Mouse (Mus musculus): ENCODE measurements around the gene Galk2. TPM values are rescaled to one million over a fixed set of nuclear protein-coding genes. Genes with fewer than 3 reads are reported as not detected.
A peak's percentile ranks its signal among the peaks of the same experiment; 100 is the strongest.

Galk2 gene
- total RNA-seq, 2 experiments from 2014 or later, result 11.0 to 11.8 TPM

DNA sequence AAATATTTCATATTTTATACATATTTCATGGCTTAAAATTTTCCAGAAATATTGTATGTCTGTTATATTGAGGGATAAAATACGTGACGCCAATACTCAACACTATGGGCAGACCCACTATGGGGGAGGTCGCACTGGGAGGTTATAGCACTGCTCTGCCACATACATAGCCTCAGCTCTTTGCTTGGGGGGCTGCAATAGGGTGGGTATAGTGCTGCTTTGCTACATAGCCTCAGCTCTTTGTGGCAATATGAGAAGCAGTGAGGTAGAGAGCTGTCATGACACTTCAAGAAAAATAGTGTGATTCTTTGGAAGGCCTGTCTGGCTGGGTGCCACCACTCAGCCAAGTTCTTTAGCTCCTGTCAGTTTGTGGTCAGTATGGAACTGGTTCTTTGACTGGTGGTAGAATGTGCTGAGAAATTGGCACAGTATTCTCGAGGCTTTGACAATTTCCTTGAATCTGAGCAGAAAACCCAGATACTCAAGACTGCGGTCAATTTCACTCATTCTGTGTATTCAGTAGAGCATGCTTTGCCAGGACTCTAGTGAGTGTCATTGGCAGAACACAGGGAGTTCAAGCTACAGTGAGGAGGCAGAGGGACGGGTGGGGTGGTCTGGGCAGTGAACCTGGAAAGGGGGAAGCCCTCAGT, 80.2 kb downstream of the Galk2 start:
- intact Hi-C loops (cut with DNase I), result no loop called here
- no peak for DNase-seq

DNA sequence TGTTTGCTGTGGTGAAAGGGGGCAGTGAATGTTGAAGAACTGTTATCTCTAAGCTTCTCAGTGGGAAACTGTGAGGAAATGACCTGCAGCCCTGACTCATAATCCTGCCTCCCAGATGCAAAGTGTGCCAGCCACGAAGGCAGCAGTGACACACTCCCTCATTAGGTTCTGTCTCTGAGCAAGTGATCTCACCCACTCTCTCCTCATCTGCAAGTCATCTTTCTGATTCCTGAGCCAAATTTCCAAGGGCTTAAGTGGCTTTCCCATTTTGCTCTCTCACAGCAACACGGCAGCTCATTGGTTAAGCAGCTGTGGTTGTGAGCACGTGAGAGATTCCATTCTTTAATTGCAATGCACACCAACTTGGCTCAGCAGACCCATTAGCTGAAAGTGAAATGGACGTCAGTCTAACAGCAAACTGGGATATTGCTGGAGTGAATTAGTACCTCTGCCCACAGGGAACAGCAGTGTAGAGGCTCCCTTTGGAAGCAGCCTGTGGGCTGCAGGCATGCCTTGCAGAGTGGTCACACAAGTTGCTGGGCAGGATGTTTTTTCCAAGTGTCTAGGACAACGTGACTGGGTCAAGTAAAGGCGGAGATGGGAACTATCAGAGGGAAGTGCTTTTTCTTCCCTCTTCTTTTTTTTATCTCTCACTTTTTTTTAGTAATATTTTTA, 82.3 kb downstream of the Galk2 start:
- intact Hi-C loops (cut with DNase I), result no loop called here
- DNase-seq, result no peak

DNA sequence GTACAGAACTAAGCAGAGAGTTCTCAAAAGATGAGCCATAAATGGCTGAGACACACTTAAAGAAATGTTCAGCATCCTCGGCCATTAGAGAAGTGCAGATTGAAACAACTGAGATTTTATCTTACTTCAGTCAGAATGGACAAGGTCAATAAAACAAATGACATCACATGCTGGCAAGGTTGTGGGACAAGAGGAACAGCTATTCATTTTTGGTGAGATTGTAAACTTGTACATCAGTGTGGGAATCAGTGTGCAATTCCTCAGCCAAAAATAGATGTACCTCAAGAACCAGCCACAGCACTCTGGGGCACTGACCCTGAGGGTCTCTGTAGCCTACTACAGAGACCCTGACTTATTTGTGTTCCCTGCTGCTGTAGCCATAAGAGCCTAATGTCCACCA, 84.4 kb downstream of the Galk2 start:
- no peak for DNase-seq
- intact Hi-C loops (cut with DNase I), result no loop called here

DNA sequence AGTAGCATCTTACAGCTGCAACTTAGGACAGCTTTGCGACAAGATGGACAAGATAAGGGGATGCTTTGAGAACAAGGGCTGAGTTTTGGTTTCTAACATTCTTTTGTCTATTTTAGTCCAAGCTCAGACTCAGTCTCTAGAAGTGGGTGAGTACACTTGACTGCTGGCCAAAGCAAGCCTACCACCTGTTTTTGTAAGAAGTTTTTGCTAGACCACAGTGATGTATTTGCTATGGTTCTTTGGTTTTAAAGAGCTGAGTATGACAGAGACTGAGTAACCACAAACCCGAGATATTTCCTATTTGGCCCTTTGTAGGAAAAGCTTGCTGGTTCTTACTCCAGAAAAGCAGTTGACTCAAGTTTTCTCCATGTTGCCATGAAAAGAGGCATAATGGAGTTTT, 89.3 kb downstream of the Galk2 start:
- intact Hi-C loops (cut with DNase I), result no loop called here
- no peak for DNase-seq

DNA sequence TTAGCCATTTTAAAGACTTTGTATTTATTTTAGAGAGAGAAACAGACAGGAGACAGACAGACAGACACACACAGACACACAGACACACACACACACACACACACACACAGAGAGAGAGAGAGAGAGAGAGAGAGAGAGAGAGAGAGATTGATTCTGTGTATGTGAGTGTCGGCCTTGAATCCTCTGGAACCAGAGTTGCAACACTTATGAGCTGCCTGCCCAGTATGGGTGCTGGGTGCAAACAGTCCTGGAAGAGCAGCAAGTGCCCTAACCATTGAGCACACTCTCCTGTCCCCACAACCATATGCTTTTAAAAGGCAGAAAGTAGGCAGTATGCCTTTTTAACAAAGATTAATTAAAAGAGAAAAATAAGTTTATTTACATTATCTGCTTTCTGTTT, 109.9 kb downstream of the Galk2 start:
- DNase-seq, result no peak
- intact Hi-C loops (cut with DNase I), result no loop called here

DNA sequence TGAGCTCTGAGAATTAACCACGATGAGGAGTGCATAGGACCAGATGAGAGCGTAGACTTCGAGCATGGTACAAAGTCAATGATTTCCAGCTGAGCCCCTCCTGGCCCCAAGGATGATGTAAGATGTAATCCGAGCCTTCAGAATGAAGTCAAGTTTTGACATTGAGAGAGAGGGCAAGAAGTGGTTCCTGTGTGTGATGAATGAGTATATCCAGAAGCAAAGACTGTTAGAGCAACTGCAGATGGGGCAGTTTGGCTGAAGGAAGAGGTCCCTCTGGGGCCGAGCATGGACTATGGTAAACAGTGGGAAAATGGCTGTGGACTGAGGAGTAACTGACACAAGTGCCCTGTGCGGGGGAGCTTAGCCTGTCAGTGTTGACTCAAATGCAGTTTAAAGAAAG, 114.3 kb downstream of the Galk2 start:
- intact Hi-C loops (cut with DNase I), result no loop called here
- no peak for DNase-seq

DNA sequence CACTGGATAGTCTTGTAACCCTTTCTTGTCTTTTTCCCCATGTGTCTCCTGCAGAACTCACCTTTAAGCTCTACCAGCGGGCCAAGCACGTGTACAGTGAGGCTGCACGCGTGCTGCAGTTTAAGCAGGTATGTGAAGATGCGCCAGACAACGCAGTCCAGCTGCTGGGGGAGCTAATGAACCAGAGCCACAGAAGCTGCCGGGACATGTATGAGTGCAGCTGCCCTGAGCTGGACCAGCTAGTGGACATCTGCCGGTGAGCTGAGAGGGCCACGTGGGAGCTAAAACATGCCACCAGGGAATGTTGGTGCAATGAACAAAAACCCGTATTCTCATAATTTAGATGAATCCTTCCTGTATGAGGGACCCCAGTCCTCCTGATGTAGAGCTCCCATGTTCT, 116.3 kb downstream of the Galk2 start:
- no peak for DNase-seq
- intact Hi-C loops (cut with DNase I), result no loop called here

DNA sequence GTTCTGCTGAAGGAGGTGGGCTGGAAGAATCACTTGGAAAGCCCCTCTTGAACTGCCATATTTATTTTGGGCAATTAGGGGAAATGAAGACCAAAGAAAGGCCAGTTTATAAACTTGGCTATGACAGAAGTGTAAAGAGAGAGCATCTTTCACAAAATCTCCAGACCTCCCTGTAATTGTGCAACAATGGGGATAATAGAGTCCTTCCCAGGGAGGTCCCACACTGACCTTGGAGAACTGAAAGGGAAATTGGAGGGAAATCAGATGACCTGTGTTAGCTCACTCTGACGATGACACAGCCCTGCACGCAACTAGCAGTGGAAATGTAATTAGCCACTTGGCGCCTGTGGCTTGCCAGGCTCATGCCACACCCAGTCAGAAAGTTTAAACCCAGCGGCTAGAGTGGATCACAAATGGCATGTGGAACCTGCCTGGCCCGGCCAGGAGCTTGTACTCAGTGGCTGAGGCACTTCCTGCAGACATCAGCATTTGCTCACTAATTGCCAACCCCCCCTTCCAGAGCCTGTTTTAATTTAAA, 117.0 kb downstream of the Galk2 start:
- DNase-seq, result no peak
- intact Hi-C loops (cut with DNase I), result no loop called here

DNA sequence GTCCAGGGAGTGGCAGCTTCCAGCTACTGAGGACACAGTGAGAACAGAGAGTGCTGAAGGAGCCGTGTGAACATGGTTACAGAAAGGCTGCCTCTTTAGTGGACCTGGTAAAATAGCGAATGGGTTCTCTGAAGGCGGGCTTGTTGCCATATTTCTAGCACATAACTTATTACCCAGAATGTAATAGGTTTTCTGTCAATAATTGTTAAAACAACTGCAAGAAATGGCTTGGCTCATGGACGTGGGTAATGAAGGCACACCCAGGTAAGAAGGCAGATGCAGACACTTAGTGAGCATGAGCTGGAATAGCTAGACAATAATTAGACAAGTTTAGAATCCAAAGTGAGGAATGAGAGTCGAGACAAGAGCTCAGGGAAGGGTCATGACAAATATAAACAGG, 143.4 kb downstream of the Galk2 start:
- no peak for DNase-seq
- intact Hi-C loops (cut with DNase I), result no loop called here

DNA sequence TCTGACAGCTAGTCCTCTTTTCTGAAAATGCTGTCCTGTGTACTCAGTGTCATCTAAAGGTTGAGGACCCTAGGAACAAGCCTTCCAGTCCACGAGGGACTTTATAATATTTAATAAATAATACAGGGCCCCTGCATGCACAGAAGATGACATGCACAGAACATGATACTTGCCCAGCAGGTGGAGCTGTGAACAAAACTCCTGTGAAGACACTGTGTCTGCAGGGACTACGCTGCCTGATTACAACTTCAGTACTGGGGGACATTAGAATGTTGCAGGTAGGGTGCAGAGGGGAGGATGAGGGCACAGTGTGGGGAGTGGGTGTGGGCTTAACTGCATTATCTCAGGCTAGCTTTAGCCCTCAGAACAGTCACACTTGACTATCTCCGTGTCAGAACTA, 147.2 kb downstream of the Galk2 start:
- intact Hi-C loops (cut with DNase I), result loop anchor here (1.0 to 5.0 kb wide), 4 partner anchors 241 to 516 kb away; no protein-coding TSS in a partner anchor

DNA sequence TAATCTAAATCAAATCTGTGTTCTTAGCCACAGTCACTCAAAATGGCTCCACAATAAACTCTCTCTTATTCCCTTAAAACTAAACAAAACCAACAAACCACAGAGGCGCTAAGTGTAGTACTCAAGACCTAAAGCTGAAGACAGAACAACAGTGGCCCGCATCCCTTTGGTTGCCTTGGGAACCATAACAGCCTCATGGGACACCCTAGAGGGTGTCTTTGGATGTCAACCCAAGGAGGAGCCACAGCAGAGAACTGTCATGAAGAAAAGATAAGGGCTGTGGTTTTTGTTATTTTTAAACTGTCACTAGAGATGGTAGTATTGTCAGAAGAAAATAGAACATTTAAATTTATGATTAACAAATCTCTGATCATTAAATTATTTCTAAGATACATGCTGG, 147.8 kb downstream of the Galk2 start:
- intact Hi-C loops (cut with DNase I), result loop anchor here (1.0 to 5.0 kb wide), 4 partner anchors 241 to 516 kb away; no protein-coding TSS in a partner anchor
- no peak for DNase-seq

More for the DNA sequence above, 147.2 kb downstream of the Galk2 start:
- peak; percentile 59 to 63 for DNase-seq

DNA sequence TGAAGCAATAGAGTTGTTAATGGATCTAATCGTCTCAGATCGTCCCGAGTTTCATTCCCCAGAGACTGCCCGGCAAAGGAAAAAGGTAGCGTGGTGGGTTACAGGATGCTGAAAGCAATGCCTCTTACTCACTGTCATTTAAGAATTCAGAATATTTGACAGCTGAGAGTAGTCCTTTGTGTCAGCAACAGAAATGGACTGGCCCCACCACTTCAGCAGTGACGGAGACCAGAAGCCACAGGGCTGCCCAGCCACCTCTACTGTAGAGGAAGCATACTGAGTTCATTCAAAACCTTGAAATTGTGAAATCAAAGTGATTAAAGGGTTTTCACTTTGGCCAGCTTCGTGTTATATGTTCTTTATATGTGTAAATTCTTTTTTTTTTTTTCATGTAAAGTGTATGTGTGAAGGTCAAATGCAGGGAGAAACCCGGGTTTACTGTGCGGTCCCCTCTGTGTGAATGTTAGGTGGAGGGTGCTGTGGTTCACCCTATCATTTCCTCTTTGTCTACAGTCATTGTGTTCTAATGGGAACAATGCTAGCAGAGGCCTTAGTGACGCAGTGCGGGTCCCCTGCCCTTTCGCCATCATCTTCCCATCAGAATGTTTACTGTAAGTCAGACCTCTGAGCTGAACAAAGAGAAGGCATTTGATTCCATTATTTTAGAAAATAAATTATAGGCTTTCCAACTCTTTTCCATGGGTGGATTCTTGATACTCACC, 156.2 kb downstream of the Galk2 start:
- intact Hi-C loops (cut with DNase I), result no loop called here
- DNase-seq, result no peak

DNA sequence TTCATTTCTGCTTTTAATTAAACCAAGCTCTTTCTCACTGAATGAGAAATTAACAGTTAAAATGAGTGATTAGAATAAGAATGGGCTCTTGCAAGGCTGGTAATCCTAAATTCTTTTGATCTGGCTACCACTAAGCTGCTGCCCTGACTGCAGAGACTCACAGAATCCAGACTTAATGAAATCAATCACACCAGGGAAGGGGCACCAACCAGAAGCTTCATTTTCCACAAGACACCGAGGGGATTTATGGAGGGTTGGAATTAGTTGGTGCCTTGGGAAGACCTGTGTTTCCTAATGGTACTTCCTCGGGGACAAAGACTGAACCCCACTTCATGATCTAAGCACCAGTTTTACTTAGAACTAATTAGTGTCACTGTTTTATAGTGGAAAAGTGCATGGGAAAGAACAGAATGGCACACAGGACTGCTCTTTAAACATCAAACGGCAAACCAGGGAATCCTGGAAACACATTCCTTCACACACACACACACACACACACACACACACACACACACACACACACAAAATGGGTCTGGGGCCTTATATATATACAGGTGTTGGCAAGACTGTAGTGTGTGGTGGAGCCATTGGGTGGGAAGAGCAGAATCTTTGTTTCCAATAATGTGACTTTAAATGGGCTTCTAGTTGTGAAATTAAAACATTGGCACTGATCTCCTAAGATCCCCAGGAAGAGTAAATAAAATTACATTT, 157.0 kb downstream of the Galk2 start:
- no peak for DNase-seq
- intact Hi-C loops (cut with DNase I), result no loop called here

DNA sequence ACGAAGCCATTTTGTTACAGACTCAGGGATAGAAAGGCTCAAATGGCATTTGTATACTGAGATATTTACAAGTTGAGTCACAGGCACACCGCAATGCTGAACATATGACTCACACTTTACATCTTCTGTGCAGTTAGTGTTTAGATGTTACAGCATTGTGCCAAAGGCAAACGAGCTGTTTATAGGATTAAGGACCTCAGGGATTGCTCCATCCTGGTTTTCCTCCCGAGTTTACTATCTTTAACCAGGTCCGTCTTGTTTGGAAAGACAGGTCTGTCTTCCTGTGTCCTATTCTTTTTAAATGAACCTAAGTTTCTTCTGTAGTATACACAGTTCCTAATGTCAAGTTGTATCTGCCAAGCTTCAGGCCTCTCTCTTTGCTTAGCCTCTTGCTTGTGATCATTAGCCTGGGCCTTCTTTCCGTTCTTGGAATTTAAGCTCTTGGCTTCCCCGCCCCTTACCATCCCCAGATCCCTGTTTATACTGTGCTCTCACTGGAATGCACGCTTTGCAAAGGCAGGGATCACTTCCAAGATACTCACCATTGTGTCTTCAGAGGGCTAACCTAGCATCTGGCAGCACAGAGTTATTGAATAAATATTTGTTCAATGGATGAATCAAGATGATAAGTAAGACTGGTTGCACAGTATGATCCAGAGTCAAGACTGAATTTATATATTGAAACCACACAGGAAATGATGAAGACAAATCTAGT, 172.4 kb downstream of the Galk2 start:
- no peak for DNase-seq
- intact Hi-C loops (cut with DNase I), result no loop called here

DNA sequence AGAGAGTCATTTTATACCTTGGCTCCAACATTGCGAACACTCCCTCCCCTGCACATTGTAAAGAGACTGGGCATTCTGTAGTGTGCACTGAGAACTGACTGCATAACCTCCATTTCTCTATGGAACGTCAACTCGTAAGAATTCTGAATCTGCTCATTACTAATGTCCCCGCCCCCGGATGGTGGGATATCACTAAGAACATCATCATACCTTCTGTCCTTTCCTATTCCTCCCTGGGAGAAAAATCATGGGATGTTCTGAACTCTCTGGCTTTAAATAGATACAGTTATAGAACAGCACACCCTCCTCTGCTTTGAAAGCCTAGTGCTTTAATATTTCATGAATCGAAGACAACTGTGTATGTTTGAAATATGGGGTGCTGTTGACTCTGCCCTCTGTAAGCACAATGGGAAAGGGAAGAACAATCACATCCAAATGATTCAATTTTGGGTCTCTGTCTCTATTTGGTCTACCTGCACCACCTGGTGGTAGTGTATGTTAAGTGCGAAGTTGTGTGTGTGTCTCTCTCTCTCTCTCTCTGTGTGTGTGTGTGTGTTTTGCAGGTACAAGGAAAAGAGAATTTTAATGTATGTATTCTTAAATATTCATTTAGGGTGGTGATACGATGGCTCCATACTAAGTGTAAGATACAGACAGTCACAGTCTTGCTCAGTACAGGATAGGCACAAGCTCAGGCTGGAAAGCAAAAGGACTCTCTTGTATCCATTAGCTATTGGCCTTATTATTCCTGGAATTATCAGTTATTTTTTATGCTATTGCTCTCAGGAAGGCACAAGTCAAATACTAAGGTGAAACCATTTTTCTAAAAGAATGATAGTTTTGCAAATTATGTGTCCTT, 174.4 kb downstream of the Galk2 start:
- DNase-seq, result no peak

More for the DNA sequence above, 174.4 kb downstream of the Galk2 start:
- intact Hi-C loops (cut with DNase I), result loop anchor here (1.0 kb wide), 1 partner anchor 139 kb away; no protein-coding TSS in a partner anchor

Measured in heart, postnatal 36 days (tissue).